Mouse (Mus musculus) MEL (cell line): ENCODE measurements at regions not wholly inside any gene's neighbourhood (a gene's known extent, or its start where the extent isn't known, plus 50 kb on each side); places are given as distances from the start of the nearest gene placed in this dataset.

Experiments used
- DNase-seq: peaks from one replicate; pipeline ENCODE4 v3.0.0; 2011; ENCODE audit warnings: low read depth, low spot score
- H3K27ac ChIP-seq: 2 replicates; pipeline ENCODE4 v1.5.1; 2012; ENCODE audit warnings: low read depth, mild to moderate bottlenecking, control low read depth, low read length, moderate library complexity; ENCODE audit not compliant: control insufficient read depth
- H3K27me3 ChIP-seq, 2 experiments: fragments of 150-350 bp in 1 of 2; sonication (generic) in 1 of 2; 2 replicates each; pipeline ENCODE4 v1.6.1; 2012; ENCODE audit warnings: low read length in 2 of 2, mild to moderate bottlenecking in 2 of 2, improper control_type of control experiment in 1 of 2, moderate library complexity in 1 of 2; ENCODE audit not compliant: insufficient read depth in 2 of 2, control insufficient read depth in 1 of 2
- H3K36me3 ChIP-seq, 2 experiments: 2 replicates each; pipeline ENCODE4 v1.6.1; 2012 to 2014; ENCODE audit warnings: low read length in 2 of 2, improper control_type of control experiment in 1 of 2, inconsistent platforms in 1 of 2, mild to moderate bottlenecking in 1 of 2; ENCODE audit not compliant: insufficient read depth in 2 of 2, control insufficient read depth in 1 of 2
- H3K4me1 ChIP-seq, 2 experiments: fragments of 150-350 bp in 1 of 2; sonication (generic) in 1 of 2; 2 replicates each; pipeline ENCODE4 v1.6.1; 2012; ENCODE audit warnings: low read length in 2 of 2, improper control_type of control experiment in 1 of 2, mild to moderate bottlenecking in 1 of 2; ENCODE audit not compliant: insufficient read depth in 2 of 2, control insufficient read depth in 1 of 2
- H3K4me3 ChIP-seq, 2 experiments: fragments of 150-350 bp in 1 of 2; sonication (generic) in 1 of 2; 2 replicates each; pipeline ENCODE4 v1.5.1; 2012; ENCODE audit warnings: low read depth in 2 of 2, low read length in 2 of 2, mild to moderate bottlenecking in 2 of 2, moderate library complexity in 2 of 2, control low read depth in 1 of 2, improper control_type of control experiment in 1 of 2; ENCODE audit not compliant: control insufficient read depth in 1 of 2, insufficient read depth in 1 of 2
- H3K79me2 ChIP-seq: 2 replicates; pipeline ENCODE4 v1.6.1; 2012; ENCODE audit warnings: mild to moderate bottlenecking, low read length, moderate library complexity; ENCODE audit not compliant: control insufficient read depth, poor library complexity, insufficient read depth
- H3K9ac ChIP-seq: 2 replicates; pipeline ENCODE4 v1.6.1; 2012; ENCODE audit warnings: low read depth, mild to moderate bottlenecking, control low read depth, low read length, moderate library complexity; ENCODE audit not compliant: control insufficient read depth, poor library complexity, severe bottlenecking
- H3K9me3 ChIP-seq: fragments of 150-350 bp; sonication (generic); replicated peaks from 2 replicates; pipeline ENCODE4 v1.6.1; 2012; ENCODE audit warnings: mild to moderate bottlenecking, low read length, improper control_type of control experiment, moderate library complexity; ENCODE audit not compliant: insufficient read depth
- BHLHE40 ChIP-seq: IDR thresholded peaks from 2 replicates; pipeline ENCODE4 v1.6.1; 2012; ENCODE audit warnings: low read depth, mild to moderate bottlenecking, inconsistent platforms, low read length, improper control_type of control experiment, borderline replicate concordance
- E2F4 ChIP-seq: IDR thresholded peaks from 2 replicates; pipeline ENCODE4 v1.6.1; 2011; ENCODE audit warnings: low read depth, low read length, improper control_type of control experiment, borderline replicate concordance
- ELF1 ChIP-seq: IDR thresholded peaks from 2 replicates; pipeline ENCODE4 v1.6.1; 2014; ENCODE audit warnings: low read depth, mild to moderate bottlenecking, inconsistent platforms, low read length, improper control_type of control experiment, moderate library complexity
- EP300 ChIP-seq, 2 experiments: IDR thresholded peaks; 2 replicates each; pipeline ENCODE4 v1.6.1; 2011; ENCODE audit warnings: improper control_type of control experiment in 2 of 2, low read length in 2 of 2, low read depth in 1 of 2, mild to moderate bottlenecking in 1 of 2
- ETS1 ChIP-seq: IDR thresholded peaks from 2 replicates; pipeline ENCODE4 v1.6.1; 2012; ENCODE audit warnings: low read depth, mild to moderate bottlenecking, inconsistent platforms, low read length, improper control_type of control experiment, moderate library complexity
- GABPA ChIP-seq: IDR thresholded peaks from 2 replicates; pipeline ENCODE4 v1.6.1; 2012; ENCODE audit warnings: low read depth, mild to moderate bottlenecking, inconsistent platforms, low read length, improper control_type of control experiment, moderate library complexity
- HCFC1 ChIP-seq: IDR thresholded peaks from 2 replicates; pipeline ENCODE4 v1.6.1; 2012; ENCODE audit warnings: low read depth, mild to moderate bottlenecking, inconsistent platforms, low read length, improper control_type of control experiment, moderate library complexity
- KAT2A ChIP-seq: conservative IDR thresholded peaks from 2 replicates; pipeline ENCODE4 v1.6.1; 2012; ENCODE audit warnings: low read depth, low read length, improper control_type of control experiment, inconsistent platforms
- MAFK ChIP-seq: IDR thresholded peaks from 2 replicates; pipeline ENCODE4 v1.6.1; 2011; ENCODE audit warnings: low read depth, mild to moderate bottlenecking, low read length, improper control_type of control experiment, borderline replicate concordance
- MXI1 ChIP-seq: IDR thresholded peaks from 2 replicates; pipeline ENCODE4 v1.6.1; 2011; ENCODE audit warnings: mild to moderate bottlenecking, low read depth, low read length, improper control_type of control experiment
- MYB ChIP-seq: IDR thresholded peaks from 2 replicates; pipeline ENCODE4 v1.6.1; 2011; ENCODE audit warnings: mild to moderate bottlenecking, low read depth, low read length, improper control_type of control experiment
- MYC ChIP-seq: IDR thresholded peaks from 2 replicates; pipeline ENCODE4 v1.6.1; 2011; ENCODE audit warnings: low read depth, mild to moderate bottlenecking, low read length, improper control_type of control experiment, moderate library complexity
- POLR2AphosphoS2 ChIP-seq: IDR thresholded peaks from 2 replicates; pipeline ENCODE4 v1.6.1; 2011; ENCODE audit warnings: low read length, improper control_type of control experiment
- RCOR1 ChIP-seq: IDR thresholded peaks from 2 replicates; pipeline ENCODE4 v1.6.1; 2012; ENCODE audit warnings: low read depth, mild to moderate bottlenecking, inconsistent platforms, low read length, improper control_type of control experiment
- SMC3 ChIP-seq: IDR thresholded peaks from 2 replicates; pipeline ENCODE4 v1.6.1; 2011; ENCODE audit warnings: low read depth, low read length, improper control_type of control experiment
- TBP ChIP-seq: IDR thresholded peaks from 2 replicates; pipeline ENCODE4 v1.8.0; 2011; ENCODE audit warnings: low read depth, low read length, improper control_type of control experiment
- TCF12 ChIP-seq: IDR thresholded peaks from 2 replicates; pipeline ENCODE4 v1.6.1; 2014; ENCODE audit warnings: low read depth, mild to moderate bottlenecking, inconsistent platforms, low read length, improper control_type of control experiment, moderate library complexity
- UBTF ChIP-seq: IDR thresholded peaks from 2 replicates; pipeline ENCODE4 v1.6.1; 2012; ENCODE audit warnings: low read depth, mild to moderate bottlenecking, inconsistent platforms, low read length, improper control_type of control experiment, moderate library complexity, borderline replicate concordance; ENCODE audit not compliant: insufficient read depth
- USF1 ChIP-seq: IDR thresholded peaks from 2 replicates; pipeline ENCODE4 v1.6.1; 2014; ENCODE audit warnings: low read depth, mild to moderate bottlenecking, inconsistent platforms, low read length, improper control_type of control experiment, moderate library complexity
- USF2 ChIP-seq, 2 experiments: IDR thresholded peaks; 2 replicates each; pipeline ENCODE4 v1.6.1; 2011 to 2012; ENCODE audit warnings: improper control_type of control experiment in 2 of 2, low read length in 2 of 2, borderline replicate concordance in 1 of 2, inconsistent platforms in 1 of 2, low read depth in 1 of 2, mild to moderate bottlenecking in 1 of 2; ENCODE audit not compliant: insufficient read depth in 1 of 2
- ZKSCAN1 ChIP-seq: IDR thresholded peaks from 2 replicates; pipeline ENCODE4 v1.6.1; 2012; ENCODE audit warnings: low read depth, mild to moderate bottlenecking, inconsistent platforms, low read length, improper control_type of control experiment, moderate library complexity
- ZMIZ1 ChIP-seq: IDR thresholded peaks from 2 replicates; pipeline ENCODE4 v1.6.1; 2012; ENCODE audit warnings: low read depth, mild to moderate bottlenecking, inconsistent platforms, low read length, improper control_type of control experiment, moderate library complexity
- ZNF384 ChIP-seq: IDR thresholded peaks from 2 replicates; pipeline ENCODE4 v1.6.1; 2012; ENCODE audit warnings: low read depth, mild to moderate bottlenecking, inconsistent platforms, low read length, improper control_type of control experiment

DNA sequence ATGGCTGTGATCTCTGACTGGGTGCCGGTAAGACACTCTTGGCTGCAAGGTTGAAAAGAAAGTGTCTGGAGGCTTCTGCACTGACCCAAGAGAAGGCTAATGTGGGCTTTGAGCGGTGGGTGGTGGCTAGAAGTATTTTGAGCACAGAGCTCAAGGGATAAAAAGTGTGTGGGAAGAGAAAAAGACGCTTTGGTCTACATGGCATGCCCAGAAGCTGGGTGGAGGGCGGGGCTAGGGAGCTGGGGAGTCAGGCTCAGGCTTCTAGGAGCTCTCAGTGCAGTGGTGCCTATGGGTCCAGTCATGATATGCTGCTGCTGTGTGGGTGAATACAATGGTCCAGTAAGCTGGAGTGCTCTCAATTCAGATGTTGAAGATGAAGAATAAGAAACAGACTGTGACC is 152.1 kb downstream of the Efnb1 start:
- Histone ChIP-seq H3K27me3 (no peaks in the 10 kb centered on the region; a peak in 1 of 4 replicates), H3K4me1 (no peaks in the 10 kb centered on the region)

DNA sequence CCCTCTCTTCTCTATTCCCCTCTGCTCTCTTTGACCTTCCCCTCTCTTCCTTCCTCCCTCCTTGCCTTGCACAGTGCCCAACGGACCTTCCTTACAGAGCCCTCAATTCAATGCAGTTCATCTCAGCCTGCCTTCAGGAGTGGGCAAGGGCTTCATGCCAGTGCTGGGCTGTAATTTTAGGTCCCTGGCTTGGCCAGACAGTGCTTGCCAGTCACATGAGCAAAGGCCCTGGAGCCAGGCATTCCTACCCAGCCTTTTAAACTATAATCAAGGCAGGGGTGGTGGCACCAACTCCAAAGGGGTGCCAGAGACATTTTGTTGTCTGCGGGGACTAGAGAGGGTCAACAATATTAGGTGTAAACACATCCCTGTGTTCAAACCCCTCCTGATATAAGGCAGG is 150.9 kb downstream of the Efnb1 start:
- no peaks in the 10 kb centered on the region for H3K36me3 ChIP-seq
- H3K4me3 ChIP-seq, result no peak overlapping the region
- no peaks in the 10 kb centered on the region for H3K9me3 ChIP-seq
- no peaks in the 10 kb centered on the region for H3K79me2 ChIP-seq
- H3K27me3 ChIP-seq, result no peaks in the 10 kb centered on the region; a peak in 1 of 4 replicates
- TF ChIP-seq RCOR1 (no peak), ETS1 (no peak), USF1 (no peak), KAT2A (no peak), ZNF384 (no peak), SMC3 (no peak), TCF12 (no peak), POLR2AphosphoS2 (no peak), MXI1 (no peak), BHLHE40 (no peak), GABPA (no peak), EP300 (IDR thresholded peaks at IDR 0.05; ENCODE audit: low read depth in 1 of 2, low read length in 2 of 2) (no peak)
- H3K9ac ChIP-seq, result no peak overlapping the region
- no peak for DNase-seq
- no peak overlapping the region for H3K27ac ChIP-seq
- H3K4me1 ChIP-seq, result no peaks in the 10 kb centered on the region

More for the DNA sequence above, 152.1 kb downstream of the Efnb1 start:
- H3K4me3 ChIP-seq, result no peak overlapping the region
- TF ChIP-seq ZKSCAN1 (no peak), MAFK (no peak), UBTF (no peak), ELF1 (no peak), MYB (no peak), HCFC1 (no peak), ZMIZ1 (no peak), MXI1 (no peak), RCOR1 (no peak), MYC (no peak), USF2 (IDR thresholded peaks at IDR 0.05; ENCODE audit: borderline replicate concordance in 1 of 2, insufficient read depth in 1 of 2, low read depth in 1 of 2, low read length in 2 of 2) (no peak), TBP (no peak), E2F4 (no peak), TCF12 (no peak)
- no peak overlapping the region for H3K27ac ChIP-seq
- DNase-seq, result no peak
- no peaks in the 10 kb centered on the region for H3K9me3 ChIP-seq
- no peaks in the 10 kb centered on the region for H3K36me3 ChIP-seq
- no peaks in the 10 kb centered on the region for H3K79me2 ChIP-seq
- no peak overlapping the region for H3K9ac ChIP-seq
